Mouse (Mus musculus): ENCODE measurements at regions not wholly inside any gene's neighbourhood (a gene's known extent, or its start where the extent isn't known, plus 50 kb on each side); places are given as distances from the start of the nearest gene placed in this dataset.

DNA sequence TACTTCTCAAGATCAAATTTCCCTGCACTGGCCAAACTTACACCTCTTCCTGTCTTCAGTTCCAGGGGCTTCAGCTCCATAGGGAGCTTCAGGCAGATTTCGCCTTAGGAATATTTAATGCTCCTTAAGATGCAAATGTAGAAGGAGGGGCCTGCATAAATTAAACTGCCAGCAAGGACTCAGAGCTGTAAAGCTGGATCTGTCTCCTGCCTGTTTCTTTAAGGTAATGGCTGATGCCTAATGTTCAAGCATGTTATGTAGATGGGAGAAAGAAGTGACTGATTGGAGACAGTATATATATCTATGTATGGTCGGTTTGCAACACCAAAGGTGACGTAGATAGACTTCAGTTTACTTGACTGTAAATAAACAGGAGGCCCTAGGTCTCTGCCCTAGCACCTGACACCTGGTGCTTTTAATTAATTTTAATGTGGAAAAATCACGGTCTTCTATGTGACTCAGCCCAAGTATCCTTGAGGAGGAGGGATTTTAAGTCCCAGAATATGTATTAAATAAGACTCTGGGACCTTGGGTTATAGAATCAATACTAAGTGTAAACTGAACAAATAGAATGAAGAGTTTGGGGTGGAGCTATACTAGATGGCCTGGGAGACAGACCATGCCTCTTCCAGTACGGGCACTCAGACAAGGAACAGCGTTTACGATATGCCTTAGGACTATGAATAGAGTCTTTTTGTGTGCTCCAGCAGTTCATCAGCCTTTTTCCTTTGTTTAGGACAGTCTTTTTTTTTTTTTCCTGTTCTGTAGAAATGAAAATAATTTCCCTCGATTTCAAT lies 651.7 kb upstream of the Lmcd1 start:
- H3K4me3 ChIP-seq (ENCODE audit: low read depth, low read length): no peak overlapping the region
- ATAC-seq (ENCODE audit: low FRiP score) (no peak), DNase-seq (ENCODE audit: low spot score) (no peak)
- no peak overlapping the region for H3K9ac ChIP-seq (replicated peaks; ENCODE audit: low read length, poor library complexity, severe bottlenecking)
- 63% methylated on average over 8 of the region's 8 CpGs for WGBS
- TF ChIP-seq CTCF (IDR thresholded peaks at IDR 0.05): no peak
- no peaks in the 10 kb centered on the region for H3K27me3 ChIP-seq (ENCODE audit: insufficient read depth, low read length)
- no peaks in the 10 kb centered on the region for H3K36me3 ChIP-seq (ENCODE audit: insufficient read depth, low read length)
- H3K4me2 ChIP-seq (ENCODE audit: low read depth, low read length, poor library complexity, severe bottlenecking): no peak overlapping the region
- H3K27ac ChIP-seq (ENCODE audit: low read depth, low read length): no peak overlapping the region
- no peaks in the 10 kb centered on the region for H3K9me3 ChIP-seq (ENCODE audit: low read length)
- no peaks in the 10 kb centered on the region for H3K4me1 ChIP-seq (ENCODE audit: insufficient read depth, low read length)

DNA sequence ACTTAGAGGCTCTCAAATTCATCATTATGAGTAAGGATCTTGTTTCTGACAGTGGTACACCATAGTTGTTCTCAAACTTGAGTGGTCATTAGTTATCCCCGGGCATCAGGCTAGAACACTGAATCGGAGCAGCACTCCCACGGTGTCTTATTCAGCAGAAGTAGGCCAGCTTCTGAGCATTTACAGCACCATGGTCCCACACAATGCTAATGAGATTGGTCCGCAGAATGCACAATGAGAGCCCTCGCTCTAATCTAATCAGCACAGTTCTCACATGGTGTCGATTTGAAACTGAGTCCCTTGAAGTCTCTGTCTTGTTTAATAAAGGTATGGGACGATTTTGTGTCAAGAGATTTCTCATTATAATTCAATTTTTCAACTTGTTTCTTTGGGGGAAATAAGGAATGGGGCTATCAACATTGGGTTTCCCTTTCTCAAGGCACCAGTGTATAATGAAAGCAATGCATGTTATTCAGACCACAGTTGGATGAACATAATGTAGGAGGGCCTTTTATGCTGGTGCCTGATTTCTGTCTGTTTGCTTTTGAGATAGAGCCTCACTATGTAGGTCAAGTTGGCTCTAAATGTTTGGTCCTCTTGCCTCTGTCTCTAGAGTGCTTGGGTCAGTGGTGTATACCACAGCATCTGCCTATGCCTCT lies 650.9 kb upstream of the Lmcd1 start:
- H3K9me3 ChIP-seq (ENCODE audit: low read length): no peaks in the 10 kb centered on the region
- TF ChIP-seq CTCF (IDR thresholded peaks at IDR 0.05): no peak
- H3K36me3 ChIP-seq (ENCODE audit: insufficient read depth, low read length): no peaks in the 10 kb centered on the region
- WGBS: 43% methylated on average over 7 of the region's 7 CpGs
- H3K4me2 ChIP-seq (ENCODE audit: low read depth, low read length, poor library complexity, severe bottlenecking): no peak overlapping the region
- no peak overlapping the region for H3K27ac ChIP-seq (ENCODE audit: low read depth, low read length)
- no peaks in the 10 kb centered on the region for H3K4me1 ChIP-seq (ENCODE audit: insufficient read depth, low read length)
- no peak overlapping the region for H3K4me3 ChIP-seq (ENCODE audit: low read depth, low read length)
- no peak for ATAC-seq (ENCODE audit: low FRiP score)
- H3K27me3 ChIP-seq (ENCODE audit: insufficient read depth, low read length): no peaks in the 10 kb centered on the region
- DNase-seq (ENCODE audit: low spot score): peak; percentile 44
- H3K9ac ChIP-seq (replicated peaks; ENCODE audit: low read length, poor library complexity, severe bottlenecking): no peak overlapping the region

DNA sequence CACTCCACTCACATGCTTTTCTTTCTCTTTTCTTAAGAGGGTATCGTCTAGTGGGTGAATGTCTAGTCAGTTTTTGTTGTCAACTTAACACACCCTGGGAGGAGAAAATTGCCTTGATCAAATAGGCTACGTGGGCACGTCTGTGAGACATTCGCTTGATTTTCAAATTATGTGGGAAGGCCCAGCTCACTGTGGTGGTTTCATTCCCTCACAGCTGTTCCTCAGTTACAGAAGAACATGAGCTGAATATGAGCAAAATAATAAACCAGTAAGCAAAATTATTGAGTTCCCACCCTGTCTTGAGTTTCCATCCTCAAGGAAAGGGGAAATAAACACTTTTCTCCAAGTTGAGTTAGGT lies 650.4 kb upstream of the Lmcd1 start:
- no peaks in the 10 kb centered on the region for H3K36me3 ChIP-seq (ENCODE audit: insufficient read depth, low read length)
- 85% methylated on average over 4 of the region's 4 CpGs for WGBS
- no peaks in the 10 kb centered on the region for H3K27me3 ChIP-seq (ENCODE audit: insufficient read depth, low read length)
- no peak for DNase-seq (ENCODE audit: low spot score)
- H3K9ac ChIP-seq (replicated peaks; ENCODE audit: low read length, poor library complexity, severe bottlenecking): no peak overlapping the region
- TF ChIP-seq CTCF (IDR thresholded peaks at IDR 0.05): no peak
- no peak overlapping the region for H3K27ac ChIP-seq (ENCODE audit: low read depth, low read length)
- ATAC-seq (ENCODE audit: low FRiP score): no peak
- no peak overlapping the region for H3K4me3 ChIP-seq (ENCODE audit: low read depth, low read length)
- H3K9me3 ChIP-seq (ENCODE audit: low read length): no peaks in the 10 kb centered on the region
- H3K4me1 ChIP-seq (ENCODE audit: insufficient read depth, low read length): no peaks in the 10 kb centered on the region
- no peak overlapping the region for H3K4me2 ChIP-seq (ENCODE audit: low read depth, low read length, poor library complexity, severe bottlenecking)

DNA sequence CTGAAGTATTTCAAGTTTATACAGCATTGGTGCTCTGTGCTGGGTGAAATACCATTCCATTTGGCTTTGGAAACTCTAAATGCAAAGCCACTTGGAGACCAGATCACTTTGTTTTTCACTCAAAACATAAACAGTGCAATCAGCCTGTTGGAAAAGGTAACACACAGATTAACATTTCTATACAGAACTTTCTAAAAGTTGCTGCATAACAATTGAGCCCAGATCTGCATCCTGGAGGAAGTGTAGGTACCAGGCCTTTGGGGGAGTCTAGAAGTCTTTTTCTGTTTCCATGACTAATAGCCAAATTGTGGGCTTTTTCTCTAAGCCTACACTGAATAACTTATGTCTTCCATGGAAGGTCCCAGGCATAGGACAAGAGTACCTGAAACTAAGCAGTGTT lies 648.1 kb upstream of the Lmcd1 start:
- Histone ChIP-seq H3K27ac (ENCODE audit: low read depth, low read length) (no peak overlapping the region), H3K4me1 (ENCODE audit: insufficient read depth, low read length) (no peaks in the 10 kb centered on the region), H3K9ac (replicated peaks; ENCODE audit: low read length, poor library complexity, severe bottlenecking) (no peak overlapping the region), H3K4me2 (ENCODE audit: low read depth, low read length, poor library complexity, severe bottlenecking) (no peak overlapping the region), H3K9me3 (ENCODE audit: low read length) (no peaks in the 10 kb centered on the region), H3K4me3 (ENCODE audit: low read depth, low read length) (no peak overlapping the region), H3K36me3 (ENCODE audit: insufficient read depth, low read length) (no peaks in the 10 kb centered on the region), H3K27me3 (ENCODE audit: insufficient read depth, low read length) (no peaks in the 10 kb centered on the region)
- no peak for DNase-seq (ENCODE audit: low spot score)
- no peak for ATAC-seq (ENCODE audit: low FRiP score)
- TF ChIP-seq CTCF (IDR thresholded peaks at IDR 0.05): no peak

DNA sequence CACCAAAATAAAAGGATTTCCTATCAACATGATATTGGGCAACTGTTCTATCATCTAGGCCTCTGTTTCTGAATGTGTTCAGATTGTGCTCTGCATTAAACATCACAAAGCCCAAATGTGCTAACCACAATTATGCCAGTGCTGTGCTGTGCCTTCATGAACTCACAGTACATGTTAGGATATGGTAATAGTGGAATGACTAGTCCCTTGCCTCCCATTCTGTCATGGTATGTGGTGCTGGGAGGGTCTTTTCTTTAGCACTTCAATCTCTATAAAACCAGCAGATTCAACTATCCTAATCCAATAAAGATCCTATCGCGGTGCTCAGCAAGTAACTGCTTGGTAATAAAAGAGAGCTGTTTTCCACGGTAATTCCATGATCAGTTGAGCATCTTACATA lies 620.8 kb upstream of the Lmcd1 start:
- Histone ChIP-seq H3K36me3 (ENCODE audit: insufficient read depth, low read length) (no peaks in the 10 kb centered on the region), H3K9ac (replicated peaks; ENCODE audit: low read length, poor library complexity, severe bottlenecking) (no peak overlapping the region), H3K9me3 (ENCODE audit: low read length) (no peaks in the 10 kb centered on the region), H3K27me3 (ENCODE audit: insufficient read depth, low read length) (no peaks in the 10 kb centered on the region), H3K4me3 (ENCODE audit: low read depth, low read length) (no peak overlapping the region), H3K4me2 (ENCODE audit: low read depth, low read length, poor library complexity, severe bottlenecking) (no peak overlapping the region), H3K4me1 (ENCODE audit: insufficient read depth, low read length) (no peaks in the 10 kb centered on the region), H3K27ac (ENCODE audit: low read depth, low read length) (no peak overlapping the region)
- 59% methylated on average over 3 of the region's 3 CpGs for WGBS
- TF ChIP-seq CTCF (IDR thresholded peaks at IDR 0.05): no peak
- ATAC-seq (ENCODE audit: low FRiP score) (no peak), DNase-seq (ENCODE audit: low spot score) (no peak)

DNA sequence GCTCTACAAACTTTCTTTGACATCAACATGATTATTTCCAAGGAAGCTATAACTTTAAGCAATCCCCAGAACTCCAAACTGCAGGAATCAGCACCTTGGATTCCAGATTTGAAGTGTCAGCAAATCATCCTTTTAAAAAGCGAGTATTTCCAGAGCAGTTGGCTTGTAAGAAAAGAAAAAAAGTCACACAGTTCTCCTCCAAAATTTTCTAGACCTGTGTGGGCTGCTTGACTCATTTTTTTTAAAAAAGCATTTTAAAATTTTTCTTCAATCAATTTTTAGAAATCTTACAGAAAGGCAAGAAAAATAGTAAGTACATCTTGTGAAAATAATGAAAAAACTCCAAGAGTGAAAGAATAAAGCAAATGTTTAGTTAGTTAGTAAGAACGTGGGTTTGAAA lies 613.6 kb upstream of the Lmcd1 start:
- Histone ChIP-seq H3K27ac (ENCODE audit: low read depth, low read length) (no peak overlapping the region), H3K9me3 (ENCODE audit: low read length) (no peaks in the 10 kb centered on the region), H3K36me3 (ENCODE audit: insufficient read depth, low read length) (no peaks in the 10 kb centered on the region), H3K27me3 (ENCODE audit: insufficient read depth, low read length) (no peaks in the 10 kb centered on the region), H3K4me3 (ENCODE audit: low read depth, low read length) (no peak overlapping the region), H3K4me2 (ENCODE audit: low read depth, low read length, poor library complexity, severe bottlenecking) (no peak overlapping the region), H3K4me1 (ENCODE audit: insufficient read depth, low read length) (no peaks in the 10 kb centered on the region), H3K9ac (replicated peaks; ENCODE audit: low read length, poor library complexity, severe bottlenecking) (no peak overlapping the region)
- TF ChIP-seq CTCF (IDR thresholded peaks at IDR 0.05): no peak
- 22% methylated on average over 2 of the region's 2 CpGs for WGBS
- DNase-seq (ENCODE audit: low spot score): no peak
- ATAC-seq (ENCODE audit: low FRiP score): no peak

Data from midbrain, postnatal 0 days (tissue).